Mouse (Mus musculus) MEL (cell line): ENCODE results near the gene Ccser1. TPM values are rescaled to one million over a fixed set of nuclear protein-coding genes. Genes with fewer than 3 reads are reported as not detected.

ENCODE experiments used
- DNase-seq: peaks from one replicate; pipeline ENCODE4 v3.0.0; 2011; ENCODE audit warnings: low read depth, low spot score
- H3K27ac ChIP-seq: 2 replicates; pipeline ENCODE4 v1.5.1; 2012; ENCODE audit warnings: low read depth, mild to moderate bottlenecking, control low read depth, low read length, moderate library complexity; ENCODE audit not compliant: control insufficient read depth
- H3K27me3 ChIP-seq, 2 experiments: fragments of 150-350 bp in 1 of 2; sonication (generic) in 1 of 2; 2 replicates each; pipeline ENCODE4 v1.6.1; 2012; ENCODE audit warnings: low read length in 2 of 2, mild to moderate bottlenecking in 2 of 2, improper control_type of control experiment in 1 of 2, moderate library complexity in 1 of 2; ENCODE audit not compliant: insufficient read depth in 2 of 2, control insufficient read depth in 1 of 2
- H3K36me3 ChIP-seq, 2 experiments: 2 replicates each; pipeline ENCODE4 v1.6.1; 2012 to 2014; ENCODE audit warnings: low read length in 2 of 2, improper control_type of control experiment in 1 of 2, inconsistent platforms in 1 of 2, mild to moderate bottlenecking in 1 of 2; ENCODE audit not compliant: insufficient read depth in 2 of 2, control insufficient read depth in 1 of 2
- H3K4me1 ChIP-seq, 2 experiments: fragments of 150-350 bp in 1 of 2; sonication (generic) in 1 of 2; 2 replicates each; pipeline ENCODE4 v1.6.1; 2012; ENCODE audit warnings: low read length in 2 of 2, improper control_type of control experiment in 1 of 2, mild to moderate bottlenecking in 1 of 2; ENCODE audit not compliant: insufficient read depth in 2 of 2, control insufficient read depth in 1 of 2
- H3K4me3 ChIP-seq, 2 experiments: fragments of 150-350 bp in 1 of 2; sonication (generic) in 1 of 2; 2 replicates each; pipeline ENCODE4 v1.5.1; 2012; ENCODE audit warnings: low read depth in 2 of 2, low read length in 2 of 2, mild to moderate bottlenecking in 2 of 2, moderate library complexity in 2 of 2, control low read depth in 1 of 2, improper control_type of control experiment in 1 of 2; ENCODE audit not compliant: control insufficient read depth in 1 of 2, insufficient read depth in 1 of 2
- H3K79me2 ChIP-seq: 2 replicates; pipeline ENCODE4 v1.6.1; 2012; ENCODE audit warnings: mild to moderate bottlenecking, low read length, moderate library complexity; ENCODE audit not compliant: control insufficient read depth, poor library complexity, insufficient read depth
- H3K9ac ChIP-seq: 2 replicates; pipeline ENCODE4 v1.6.1; 2012; ENCODE audit warnings: low read depth, mild to moderate bottlenecking, control low read depth, low read length, moderate library complexity; ENCODE audit not compliant: control insufficient read depth, poor library complexity, severe bottlenecking
- H3K9me3 ChIP-seq: fragments of 150-350 bp; sonication (generic); replicated peaks from 2 replicates; pipeline ENCODE4 v1.6.1; 2012; ENCODE audit warnings: mild to moderate bottlenecking, low read length, improper control_type of control experiment, moderate library complexity; ENCODE audit not compliant: insufficient read depth
- TAL1 ChIP-seq: IDR thresholded peaks from 2 replicates; pipeline ENCODE4 v1.6.1; 2012; ENCODE audit warnings: mild to moderate bottlenecking, inconsistent platforms, low read length, moderate library complexity, mixed read lengths
- UBTF ChIP-seq: IDR thresholded peaks from 2 replicates; pipeline ENCODE4 v1.6.1; 2012; ENCODE audit warnings: low read depth, mild to moderate bottlenecking, inconsistent platforms, low read length, improper control_type of control experiment, moderate library complexity, borderline replicate concordance; ENCODE audit not compliant: insufficient read depth
- polyA plus RNA-seq, 2 experiments: library from polyadenylated mRNA; stranded (reverse) in 1 of 2; unstranded in 1 of 2; fragments of >175 nt in 1 of 2; fragments of >200 nt in 1 of 2; gene quantifications; 2 replicates each; pipeline versions ENCODE4 v1.2.1 to v1.2.4; 2012; ENCODE audit warnings: low replicate concordance in 2 of 2, low read depth in 1 of 2; ENCODE audit not compliant: insufficient read length in 2 of 2, insufficient read depth in 1 of 2, missing spikeins in 1 of 2
- total RNA-seq: library from RNA; depleted of rRNA; stranded (reverse); fragments of 300-350 nt; gene quantifications from 2 replicates; pipeline ENCODE4 v1.2.3, GENCODE M21; 2012

Gene Ccser1
- total and polyA plus RNA-seq, 3 experiments: not detected

GRCm38 (mm10) chr6:62367802-62368201 lies 1187.7 kb downstream of the Ccser1 start:
- Histone ChIP-seq H3K79me2 (no peaks in the 10 kb centered on the region), H3K27me3 (no peaks in the 10 kb centered on the region), H3K9me3 (no peaks in the 10 kb centered on the region), H3K4me3 (no peak overlapping the region), H3K9ac (no peak overlapping the region), H3K36me3 (no peaks in the 10 kb centered on the region), H3K4me1 (no peaks in the 10 kb centered on the region), H3K27ac (no peak overlapping the region)
- DNase-seq: no peak
- TF ChIP-seq TAL1: no peak
- TF ChIP-seq UBTF: no peak
